ENCODE assay signal across 12 mouse cellular contexts in genomic region chr11:21276151-21276550, GRCm38 (mm10).
"Had no signal": no experiment of that assay in that cellular context is flagged by ENCODE, and none has a peak within 500 bp of the region (broad histone marks: within the 10 kb centered on the region; RNA-seq: fewer than 3 reads in every experiment).

No protein-coding gene starts in this region.

- DNase-seq: gastrocnemius, postnatal 10 days; gastrocnemius, postnatal 25 days; heart, adult 18-20 months; heart, postnatal 10 days; heart, postnatal 4 days; kidney, adult 18-20 months; kidney, adult 8-10 months; kidney, postnatal 10 days; kidney, postnatal 25 days; kidney, postnatal 4 days; liver; liver, embryonic 13.5 days had no signal
